Comparison of ENCODE assay signal across 10 mouse cellular contexts in genomic region chr5:5663057-5663456, GRCm38 (mm10). TPM values are rescaled to one million over a fixed set of nuclear protein-coding genes. Genes with fewer than 3 reads are reported as not detected.
DNase-seq lines count a peak whose midpoint lies in the region; ATAC-seq lines count a peak whose summit lies in the region.
"Had no signal": no experiment of that assay in that cellular context is flagged by ENCODE, and none has a peak within 500 bp of the region (broad histone marks: within the 10 kb centered on the region; RNA-seq: fewer than 3 reads in every experiment).

No protein-coding gene starts in this region.

- H3K27me3 ChIP-seq in kidney, embryonic 14.5 days (ENCODE audit: control insufficient read depth, insufficient read depth, low read length): no peaks in the 10 kb centered on the region; the same call in 1 of the 2 replicates
- H3K27me3 ChIP-seq in embryonic facial prominence, embryonic 13.5 days: no peaks in the 10 kb centered on the region
- H3K27me3 ChIP-seq in intestine, embryonic 14.5 days (replicated peaks; ENCODE audit: control insufficient read depth, insufficient read depth, low read length): no peaks in the 10 kb centered on the region
- H3K27me3 ChIP-seq in midbrain, embryonic 16.5 days (ENCODE audit: control insufficient read depth, insufficient read depth, low read depth, low read length): no peaks in the 10 kb centered on the region
- H3K27me3 ChIP-seq: Patski had no signal

- H3K4me2 ChIP-seq in kidney, embryonic 14.5 days (replicated peaks; ENCODE audit: low read depth, low read length): peak overlapping the region; percentile 96
- H3K4me2 ChIP-seq in embryonic facial prominence, embryonic 13.5 days: peak overlapping the region; percentile 98
- H3K4me2 ChIP-seq in intestine, embryonic 14.5 days (ENCODE audit: low read length): peak overlapping the region; percentile 95
- H3K4me2 ChIP-seq in midbrain, embryonic 16.5 days (ENCODE audit: low read length): peak overlapping the region; percentile 89

- WGBS in kidney, embryonic 14.5 days: 40% methylated on average over 6 of the region's 6 CpGs
- 40% methylated on average over 6 of the region's 6 CpGs for WGBS in embryonic facial prominence, embryonic 13.5 days
- 36% methylated on average over 6 of the region's 6 CpGs for WGBS in intestine, embryonic 14.5 days
- 37% methylated on average over 6 of the region's 6 CpGs for WGBS in midbrain, embryonic 16.5 days

- peaks cover 4% of the 10 kb centered on the region; the same call in 1 of the 2 replicates for H3K4me1 ChIP-seq in kidney, embryonic 14.5 days (ENCODE audit: control insufficient read depth, insufficient read depth, low read length)
- peaks cover 6% of the 10 kb centered on the region; the same call in 1 of the 2 replicates for H3K4me1 ChIP-seq in embryonic facial prominence, embryonic 13.5 days
- H3K4me1 ChIP-seq in intestine, embryonic 14.5 days (replicated peaks; ENCODE audit: control insufficient read depth, insufficient read depth, low read length): no peaks in the 10 kb centered on the region
- H3K4me1 ChIP-seq in midbrain, embryonic 16.5 days (ENCODE audit: control insufficient read depth, insufficient read depth, low read length): peaks cover 18% of the 10 kb centered on the region

- H3K4me3 ChIP-seq in kidney, embryonic 14.5 days (ENCODE audit: low read length): peak overlapping the region; percentile 66; the same call in 1 of the 2 replicates
- peak overlapping the region; percentile 70 for H3K4me3 ChIP-seq in embryonic facial prominence, embryonic 13.5 days
- H3K4me3 ChIP-seq in intestine, embryonic 14.5 days (ENCODE audit: low read depth, low read length): peak overlapping the region; percentile 69
- H3K4me3 ChIP-seq in midbrain, embryonic 16.5 days (ENCODE audit: low read depth, low read length): peak overlapping the region; percentile 95

- no peaks in the 10 kb centered on the region for H3K9me3 ChIP-seq in kidney, embryonic 14.5 days (ENCODE audit: control insufficient read depth, low read length)
- no peaks in the 10 kb centered on the region for H3K9me3 ChIP-seq in embryonic facial prominence, embryonic 13.5 days
- no peaks in the 10 kb centered on the region for H3K9me3 ChIP-seq in intestine, embryonic 14.5 days (ENCODE audit: control insufficient read depth, low read length)
- H3K9me3 ChIP-seq in midbrain, embryonic 16.5 days (replicated peaks; ENCODE audit: control insufficient read depth, low read length, poor library complexity, severe bottlenecking): no peaks in the 10 kb centered on the region

- H3K36me3 ChIP-seq in kidney, embryonic 14.5 days (ENCODE audit: control insufficient read depth, insufficient read depth, low read length): no peaks in the 10 kb centered on the region
- peaks cover 3% of the 10 kb centered on the region; the same call in 1 of the 2 replicates for H3K36me3 ChIP-seq in embryonic facial prominence, embryonic 13.5 days
- H3K36me3 ChIP-seq in intestine, embryonic 14.5 days (ENCODE audit: control insufficient read depth, insufficient read depth, low read length): 0 out of 2 replicates have a peak, but pooled peaks cover 4% of the 10 kb centered on the region
- no peaks in the 10 kb centered on the region for H3K36me3 ChIP-seq in midbrain, embryonic 16.5 days (ENCODE audit: control insufficient read depth, insufficient read depth, low read length)

- no peak for DNase-seq in kidney, postnatal 25 days
- DNase-seq in intestine, embryonic 14.5 days (ENCODE audit: low spot score): no peak
- no peak for DNase-seq in c-Kit-positive CD71-positive TER-119-positive erythroid progenitor cells, embryonic 14.5 days (ENCODE audit: low spot score)
- DNase-seq in gastrocnemius, adult 18-20 months (ENCODE audit: low spot score): no peak
- DNase-seq in layer of hippocampus, adult 9-10 months (ENCODE audit: low spot score): no peak

- no peak overlapping the region for H3K27ac ChIP-seq in kidney, embryonic 14.5 days (ENCODE audit: low read depth, low read length)
- no peak overlapping the region for H3K27ac ChIP-seq in embryonic facial prominence, embryonic 13.5 days
- H3K27ac ChIP-seq in intestine, embryonic 14.5 days (ENCODE audit: low read depth): no peak overlapping the region
- no peak overlapping the region for H3K27ac ChIP-seq in midbrain, embryonic 16.5 days (ENCODE audit: low read length)
- H3K27ac ChIP-seq: liver, embryonic 14.5 days had no signal

- no peak overlapping the region for H3K9ac ChIP-seq in kidney, embryonic 14.5 days (ENCODE audit: low read depth, low read length)
- H3K9ac ChIP-seq in embryonic facial prominence, embryonic 13.5 days: peak overlapping the region; percentile 81; the same call in 1 of the 2 replicates
- H3K9ac ChIP-seq in intestine, embryonic 14.5 days (ENCODE audit: low read length): no peak overlapping the region
- peak overlapping the region; percentile 84 for H3K9ac ChIP-seq in midbrain, embryonic 16.5 days (ENCODE audit: low read depth, low read length)
- H3K9ac ChIP-seq: liver, embryonic 14.5 days had no signal

- no peak for ATAC-seq in kidney, embryonic 14.5 days (ENCODE audit: low FRiP score, low TSS enrichment)
- ATAC-seq in embryonic facial prominence, embryonic 13.5 days (ENCODE audit: insufficient number of reproducible peaks, insufficient read depth, low FRiP score, low TSS enrichment, low read depth): no peak
- no peak for ATAC-seq in intestine, embryonic 14.5 days (replicated peaks; ENCODE audit: low FRiP score, low TSS enrichment, low read depth)
- ATAC-seq in midbrain, embryonic 16.5 days: no peak

RNA-seq across cellular contexts. Expression of gene Cfap69, which starts 1.0 kb away (rescaled TPM):
- 1.5 and 5.5 TPM in 2 replicates for polyA plus RNA-seq in kidney, embryonic 14.5 days (2014; fragmentation: Nextera tagmentation; extraction: Ambion mirVana)
- polyA plus RNA-seq in embryonic facial prominence, embryonic 13.5 days (2015; fragmentation: Nextera tagmentation; extraction: Ambion mirVana): 2.4 and 2.9 TPM in 2 replicates
- 2.4 and 3.9 TPM in 2 replicates for polyA plus RNA-seq in intestine, embryonic 14.5 days (2014; fragmentation: Nextera tagmentation; extraction: Ambion mirVana)
- 9.9 and 11.4 TPM in 2 replicates for polyA plus RNA-seq in midbrain, embryonic 16.5 days (2015; fragmentation: Nextera tagmentation; extraction: Ambion mirVana)
- under 1 TPM in 1 of 2 experiments, not detected in 1; 0.11 TPM for total RNA-seq in gastrocnemius, adult 18-20 months (2021)

RNA-seq across cellular contexts. Expression of gene Steap2, which starts 31.3 kb away (rescaled TPM):
- polyA plus RNA-seq in kidney, embryonic 14.5 days (2014; fragmentation: Nextera tagmentation; extraction: Ambion mirVana): 15.6 and 23.8 TPM in 2 replicates
- 7.8 and 7.9 TPM in 2 replicates for polyA plus RNA-seq in embryonic facial prominence, embryonic 13.5 days (2015; fragmentation: Nextera tagmentation; extraction: Ambion mirVana)
- 8.2 and 8.3 TPM in 2 replicates for polyA plus RNA-seq in intestine, embryonic 14.5 days (2014; fragmentation: Nextera tagmentation; extraction: Ambion mirVana)
- polyA plus RNA-seq in midbrain, embryonic 16.5 days (2015; fragmentation: Nextera tagmentation; extraction: Ambion mirVana): 5.6 and 5.8 TPM in 2 replicates
- under 1 TPM; 0.21 to 0.71 TPM for total RNA-seq in gastrocnemius, adult 18-20 months (2021)

Comparison
In these comparisons a context has a peak if more than half of its experiments do, and no peak if none do; other contexts are left out.
1. H3K9ac ChIP-seq: peak in embryonic facial prominence, embryonic 13.5 days (single experiment) and midbrain, embryonic 16.5 days (single experiment); none in kidney, embryonic 14.5 days (single experiment) and intestine, embryonic 14.5 days (single experiment).
2. Peak in every context shown above with its lines, with median percentiles within 50 percentile points of each other: H3K4me2 ChIP-seq and H3K4me3 ChIP-seq.